Mouse (Mus musculus) layer of hippocampus, postnatal 10 days (tissue): ENCODE measurements at regions not wholly inside any gene's neighbourhood (a gene's known extent, or its start where the extent isn't known, plus 50 kb on each side); places are given as distances from the start of the nearest gene placed in this dataset.

Source experiments
- DNase-seq, 2 experiments: peaks; one replicate each; pipeline ENCODE4 v3.0.0; 2021; ENCODE audit warnings: low spot score in 2 of 2

DNA sequence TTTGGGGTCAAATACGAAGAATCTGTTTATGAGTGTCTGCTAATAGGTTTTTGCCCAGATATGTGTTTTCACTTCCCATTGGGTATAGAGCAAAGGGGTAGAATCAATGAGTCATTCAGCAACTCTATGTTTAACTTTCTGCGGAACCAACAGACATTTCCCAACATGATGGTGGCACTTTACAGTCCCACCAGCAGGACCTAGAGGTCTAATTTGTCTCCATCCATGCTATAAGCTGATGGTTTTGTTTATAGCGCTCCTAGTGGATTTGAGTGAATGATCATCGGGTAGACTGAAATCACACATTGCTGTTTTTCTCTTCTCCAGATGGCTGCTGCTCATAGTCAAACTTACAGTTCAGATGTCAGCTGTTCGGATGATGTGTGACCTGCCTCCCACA is 99.7 kb upstream of the Arid5b start:
- DNase-seq: no peak

GRCm38 (mm10) chr10:68377479-68377878 is 98.9 kb upstream of the Arid5b start:
- no peak for DNase-seq

- DNase-seq: peak; percentile 32 to 34
Measured at GRCm38 (mm10) chr10:68373875-68374274, 95.3 kb upstream of the Arid5b start.

- no peak for DNase-seq
Measured at GRCm38 (mm10) chr10:68371785-68372184, 93.2 kb upstream of the Arid5b start.

- no peak for DNase-seq
Measured at GRCm38 (mm10) chr10:68370986-68371385, 92.4 kb upstream of the Arid5b start.

DNA sequence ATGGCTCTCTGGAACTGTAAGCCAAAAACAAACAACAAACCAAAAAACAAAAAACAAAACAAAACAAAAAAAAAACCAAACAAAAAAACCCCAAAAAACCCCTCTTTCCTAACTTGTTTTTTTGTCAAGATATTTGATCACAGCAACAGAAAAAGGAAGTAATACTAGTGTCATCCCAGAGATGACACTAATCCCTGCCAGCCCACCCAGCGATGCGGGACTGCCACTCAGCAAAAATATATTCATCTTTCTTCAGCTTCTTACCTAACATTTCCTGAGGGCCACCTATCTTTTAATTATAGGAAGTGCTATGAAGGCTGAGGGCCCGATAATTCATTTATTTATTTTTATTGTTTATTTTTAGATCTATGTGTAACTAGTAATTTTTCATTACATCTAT is 88.3 kb upstream of the Arid5b start:
- DNase-seq: no peak

GRCm38 (mm10) chr10:68360765-68361483 is 82.4 kb upstream of the Arid5b start:
- no peak for DNase-seq

- no peak for DNase-seq
Measured at GRCm38 (mm10) chr10:68359135-68359534, 80.6 kb upstream of the Arid5b start.

- DNase-seq: peak; percentile 17 to 24
Measured at GRCm38 (mm10) chr10:68356973-68357372, 78.4 kb upstream of the Arid5b start.

GRCm38 (mm10) chr10:68356521-68356920 is 78.0 kb upstream of the Arid5b start:
- DNase-seq: no peak

GRCm38 (mm10) chr10:68356093-68356485 is 77.5 kb upstream of the Arid5b start:
- no peak for DNase-seq

DNA sequence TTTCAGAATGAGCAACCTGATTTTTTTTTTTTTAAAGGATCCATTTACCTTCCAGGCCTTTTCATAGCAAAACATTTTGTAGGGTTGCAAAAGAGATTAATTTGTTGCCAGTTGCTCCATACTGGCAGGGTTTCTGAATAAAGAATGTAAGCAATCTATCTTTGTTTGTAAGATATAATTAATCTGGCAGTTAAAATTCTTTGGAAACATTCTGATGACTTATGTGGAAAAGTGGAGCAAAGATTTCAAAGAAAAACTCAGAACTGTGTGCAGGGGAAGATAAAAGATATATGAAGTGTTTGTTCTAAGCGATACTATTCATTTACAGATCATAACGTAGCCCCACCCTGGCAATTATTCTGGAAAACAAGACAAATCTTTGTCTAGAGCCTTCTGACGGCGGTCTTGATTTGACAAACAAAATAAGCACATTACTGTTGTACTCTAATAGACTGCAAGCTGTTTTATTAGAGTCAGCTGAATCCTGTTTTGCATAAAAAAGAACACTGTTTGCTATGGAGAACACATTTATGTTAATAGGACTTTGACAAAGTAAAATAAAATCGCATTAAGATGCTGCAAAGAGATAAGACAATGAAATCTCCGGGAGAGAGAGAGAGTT is 77.0 kb upstream of the Arid5b start:
- no peak for DNase-seq

DNA sequence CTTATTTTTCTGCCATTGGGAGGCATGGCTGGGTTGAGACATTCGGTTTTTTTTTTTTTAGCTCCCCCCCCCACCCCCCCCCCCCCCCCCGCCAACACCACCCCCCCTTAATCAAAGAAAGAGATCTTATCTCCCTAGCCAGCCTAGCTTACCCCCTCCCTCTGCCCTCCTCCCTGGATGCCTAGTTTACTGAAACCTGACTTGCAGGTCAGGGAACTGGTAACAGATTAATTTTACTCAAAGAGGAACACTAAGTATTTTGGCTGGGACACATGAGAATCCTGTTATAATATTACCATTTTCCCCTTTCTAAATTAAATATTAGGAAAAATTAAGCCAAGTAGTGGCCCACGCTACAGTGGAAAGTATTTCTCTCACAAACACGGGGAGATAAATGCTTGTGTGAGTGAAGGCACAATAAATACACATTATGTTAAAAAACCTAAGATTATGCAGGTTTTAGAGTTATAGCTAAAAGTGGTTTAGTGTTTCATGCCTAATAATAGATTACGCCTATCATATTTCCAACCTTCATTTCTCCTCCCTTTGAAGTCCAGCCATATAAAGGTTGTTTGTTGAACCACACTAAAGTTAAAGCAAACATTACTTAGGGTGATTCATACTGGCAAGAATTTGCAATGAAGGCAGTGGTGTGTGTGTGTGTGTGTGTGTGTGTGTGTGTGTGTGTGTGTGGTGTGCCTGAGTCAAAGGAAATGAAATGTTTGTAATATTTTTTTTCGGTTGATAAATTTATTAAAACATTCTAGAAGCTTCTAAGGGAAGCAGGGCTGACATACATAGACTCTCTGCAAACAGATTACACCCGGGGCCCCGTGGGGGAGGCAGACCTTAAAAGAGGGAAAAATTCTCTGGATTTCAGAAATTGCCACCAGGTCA is 76.0 kb upstream of the Arid5b start:
- DNase-seq: no peak

GRCm38 (mm10) chr10:68353692-68354232 is 75.2 kb upstream of the Arid5b start:
- DNase-seq: no peak

DNA sequence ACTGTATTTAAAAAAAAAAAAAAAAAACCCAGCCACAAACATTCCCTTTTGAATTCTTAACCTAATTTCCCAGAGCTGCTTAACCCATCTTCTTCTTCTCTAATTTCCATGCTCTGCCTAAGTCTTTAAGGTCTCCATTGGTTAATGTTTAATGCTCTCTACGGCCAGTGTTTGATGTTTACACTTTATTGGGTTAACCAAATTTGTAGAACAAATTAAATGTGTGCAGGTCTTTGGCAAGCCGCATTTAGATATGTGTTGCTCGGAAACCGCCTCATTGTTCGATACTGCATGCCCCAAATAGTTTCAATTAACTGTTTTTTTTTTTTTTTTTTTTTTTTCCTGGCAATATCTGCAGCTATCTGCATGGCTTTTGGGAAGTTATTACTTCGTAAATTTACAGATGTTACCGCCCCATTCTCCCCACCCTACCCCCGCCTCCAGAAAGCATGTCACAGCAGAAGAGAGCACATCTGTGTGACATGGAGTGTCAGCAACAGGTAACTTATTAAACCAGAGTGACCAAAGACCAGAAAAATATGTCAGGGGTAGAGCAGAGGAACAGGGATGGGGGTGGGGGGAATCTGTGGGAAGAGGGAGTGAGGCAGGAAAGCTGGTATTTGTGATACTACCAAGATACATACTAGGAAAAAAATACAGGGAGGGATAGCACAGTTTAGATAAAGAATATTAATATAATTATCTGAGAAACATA is 73.5 kb upstream of the Arid5b start:
- no peak for DNase-seq

- no peak for DNase-seq
Measured at GRCm38 (mm10) chr10:68351441-68351840, 72.9 kb upstream of the Arid5b start.

GRCm38 (mm10) chr10:68350798-68351197 is 72.3 kb upstream of the Arid5b start:
- DNase-seq: no peak

DNA sequence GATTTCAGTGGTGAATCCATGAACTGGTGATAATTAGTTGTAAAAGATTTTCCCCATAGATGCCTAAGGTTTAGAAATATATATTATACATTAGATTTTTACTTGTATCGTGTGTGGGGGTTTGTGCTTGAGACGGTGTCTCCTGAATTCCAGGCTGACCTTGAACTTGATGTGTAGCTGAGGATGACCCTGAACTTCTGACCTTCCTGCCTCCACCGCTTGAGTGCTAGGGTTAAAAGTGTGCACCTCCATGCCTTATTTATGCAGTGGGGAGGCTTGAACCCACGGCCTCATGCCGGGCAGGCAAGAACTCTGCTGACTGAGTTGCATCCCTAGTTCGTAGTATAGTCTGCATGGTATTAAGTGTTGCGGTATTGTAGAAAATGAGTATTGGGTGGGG is 69.3 kb upstream of the Arid5b start:
- DNase-seq: no peak

DNA sequence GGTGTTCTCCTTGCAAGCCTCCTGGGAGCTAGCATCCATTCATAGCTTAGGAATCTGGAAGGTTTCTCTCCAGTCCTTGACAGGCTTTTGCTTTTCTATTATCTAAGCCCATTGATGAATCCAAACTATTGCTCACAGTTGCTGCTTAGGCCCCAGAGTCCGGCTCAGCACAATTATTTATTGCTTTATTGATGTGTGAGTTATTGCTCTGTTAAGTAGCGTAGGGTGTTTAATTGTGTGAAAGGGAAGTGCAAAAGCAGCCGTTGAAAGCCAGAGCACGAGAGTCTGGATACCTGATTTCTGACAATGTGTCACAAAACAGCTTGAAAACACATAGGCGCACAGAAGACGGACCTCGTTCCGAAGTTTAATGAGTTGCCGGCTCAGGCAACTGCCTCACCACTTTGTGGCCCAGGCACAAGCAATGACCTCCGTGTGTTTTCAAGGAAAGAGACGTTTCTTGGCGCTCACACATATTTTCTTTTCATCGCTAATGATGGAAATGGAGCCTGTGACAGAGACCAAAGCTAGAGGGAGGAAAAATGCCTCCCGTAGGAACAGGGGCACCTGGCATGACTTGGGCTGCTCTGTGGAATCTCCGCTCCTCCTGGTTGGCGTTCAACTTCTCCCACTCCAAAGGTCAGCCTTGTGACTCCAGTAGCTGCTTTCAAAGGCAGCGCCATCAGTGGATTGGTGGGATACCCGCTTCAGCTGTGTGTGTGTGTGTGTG is 66.6 kb upstream of the Arid5b start:
- no peak for DNase-seq

DNA sequence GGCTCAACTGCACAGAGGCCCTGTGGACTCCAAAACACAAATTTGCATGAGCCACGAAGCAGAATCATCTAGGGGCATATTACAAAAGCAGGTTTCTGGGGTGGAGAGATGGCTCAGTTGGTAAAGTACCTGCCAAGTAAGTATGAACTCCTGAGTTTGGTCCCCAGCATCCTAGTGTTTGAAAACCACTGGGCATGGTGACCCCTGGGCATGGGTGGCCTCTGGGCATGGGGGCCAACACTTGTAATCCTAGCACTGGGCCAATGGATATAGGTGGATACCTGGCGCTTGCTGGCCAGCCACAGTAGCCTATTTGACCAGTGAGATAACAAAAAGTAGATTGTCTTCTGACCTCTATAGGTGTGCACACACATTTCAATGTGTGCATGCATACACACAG is 65.7 kb upstream of the Arid5b start:
- no peak for DNase-seq

DNA sequence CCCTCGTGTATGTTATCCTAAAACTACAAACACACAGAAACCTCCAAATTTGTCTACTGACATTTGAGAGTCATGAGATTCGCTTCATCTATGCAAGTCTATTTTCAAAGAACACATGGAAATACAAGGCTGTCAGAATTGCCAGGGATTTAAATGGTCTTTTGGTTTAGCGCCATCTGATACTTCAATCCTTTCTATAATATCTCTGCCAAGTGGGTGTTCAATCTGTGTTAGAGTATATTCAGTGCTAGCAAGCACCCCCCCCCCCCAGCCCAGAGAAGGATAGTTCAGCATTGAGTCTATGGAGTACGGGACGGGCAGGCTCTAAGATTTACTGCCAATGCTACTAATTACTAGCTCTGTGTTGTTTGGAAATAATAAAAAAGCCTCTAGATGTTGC is 55.5 kb upstream of the Arid5b start:
- DNase-seq: no peak
